9 mouse cellular contexts compared by ENCODE assay signal in the genomic region with DNA sequence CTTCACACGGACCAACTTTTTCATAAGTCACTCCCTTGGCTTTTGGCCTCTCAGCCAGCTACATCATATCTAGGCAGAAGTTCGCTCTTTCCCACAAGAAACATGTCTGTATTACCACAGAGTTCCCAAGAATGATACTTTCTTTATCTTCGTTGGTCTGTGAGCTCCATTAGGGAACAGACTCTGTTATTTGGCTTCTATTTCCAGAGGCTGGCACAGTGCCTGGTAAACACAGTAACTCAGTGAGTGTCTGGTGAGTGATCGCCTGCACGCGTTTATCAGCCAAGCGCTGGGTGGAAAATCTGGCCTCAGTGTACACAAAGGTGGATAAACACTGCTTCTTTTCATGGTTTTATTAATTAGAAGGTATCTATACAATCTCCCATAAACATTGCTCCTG. TPM values are rescaled to one million over a fixed set of nuclear protein-coding genes. Genes with fewer than 3 reads are reported as not detected.
DNase-seq lines count a peak whose midpoint lies in the region; ATAC-seq lines count a peak whose summit lies in the region.
"Had no signal": no experiment of that assay in that cellular context is flagged by ENCODE, and none has a peak within 500 bp of the region (broad histone marks: within the 10 kb centered on the region; RNA-seq: fewer than 3 reads in every experiment).

No protein-coding gene starts in this region.

- H3K36me3 ChIP-seq in midbrain, embryonic 12.5 days, result no peaks in the 10 kb centered on the region; the same call in 1 of the 2 replicates
- no peaks in the 10 kb centered on the region for H3K36me3 ChIP-seq in midbrain, embryonic 10.5 days
- no peaks in the 10 kb centered on the region for H3K36me3 ChIP-seq in heart, embryonic 15.5 days
- H3K36me3 ChIP-seq in midbrain, embryonic 16.5 days (ENCODE audit: control insufficient read depth, insufficient read depth, low read length), result peaks cover 2% of the 10 kb centered on the region; the same call in 1 of the 2 replicates

- H3K27me3 ChIP-seq in midbrain, embryonic 12.5 days, result no peaks in the 10 kb centered on the region
- no peaks in the 10 kb centered on the region for H3K27me3 ChIP-seq in midbrain, embryonic 10.5 days (ENCODE audit: low read depth, poor library complexity, severe bottlenecking)
- H3K27me3 ChIP-seq in heart, embryonic 15.5 days, result no peaks in the 10 kb centered on the region
- H3K27me3 ChIP-seq in midbrain, embryonic 16.5 days (ENCODE audit: control insufficient read depth, insufficient read depth, low read depth, low read length), result no peaks in the 10 kb centered on the region
- H3K27me3 ChIP-seq: Patski had no signal

- H3K9me3 ChIP-seq in midbrain, embryonic 12.5 days, result no peaks in the 10 kb centered on the region
- no peaks in the 10 kb centered on the region for H3K9me3 ChIP-seq in midbrain, embryonic 10.5 days (replicated peaks)
- no peaks in the 10 kb centered on the region for H3K9me3 ChIP-seq in heart, embryonic 15.5 days (replicated peaks)
- H3K9me3 ChIP-seq in midbrain, embryonic 16.5 days (replicated peaks; ENCODE audit: control insufficient read depth, low read length, poor library complexity, severe bottlenecking), result no peaks in the 10 kb centered on the region

- H3K4me3 ChIP-seq in midbrain, embryonic 12.5 days, result no peak overlapping the region
- no peak overlapping the region for H3K4me3 ChIP-seq in midbrain, embryonic 10.5 days
- H3K4me3 ChIP-seq in heart, embryonic 15.5 days, result peak overlapping the region; percentile 26
- no peak overlapping the region for H3K4me3 ChIP-seq in midbrain, embryonic 16.5 days (ENCODE audit: low read depth, low read length)

- H3K4me1 ChIP-seq in midbrain, embryonic 12.5 days, result peaks cover 54% of the 10 kb centered on the region
- peaks cover 57% of the 10 kb centered on the region for H3K4me1 ChIP-seq in midbrain, embryonic 10.5 days
- peaks cover 56% of the 10 kb centered on the region for H3K4me1 ChIP-seq in heart, embryonic 15.5 days (replicated peaks)
- peaks cover 47% of the 10 kb centered on the region for H3K4me1 ChIP-seq in midbrain, embryonic 16.5 days (ENCODE audit: control insufficient read depth, insufficient read depth, low read length)

- ATAC-seq in midbrain, embryonic 12.5 days (ENCODE audit: low FRiP score, low read depth), result no peak
- peak; percentile 20; the same call in 1 of the 2 replicates for ATAC-seq in heart, embryonic 15.5 days (replicated peaks; ENCODE audit: insufficient number of reproducible peaks, insufficient read depth, low FRiP score, low read depth)
- ATAC-seq in midbrain, embryonic 16.5 days, result no peak
- ATAC-seq: Patski had no signal

- no peak for DNase-seq in midbrain, embryonic 10.5 days (ENCODE audit: low spot score)
- peak; percentile 84 to 94 for DNase-seq in cerebellum, postnatal 25 days
- peak; percentile 55 for DNase-seq in layer of hippocampus, adult 9-10 months (ENCODE audit: low spot score)
- DNase-seq in B cell, adult 2 months, result no peak
- no peak for DNase-seq in thymus, postnatal 10 days (ENCODE audit: low spot score in 2 of 2)

- H3K9ac ChIP-seq in midbrain, embryonic 12.5 days (replicated peaks), result no peak overlapping the region
- H3K9ac ChIP-seq in heart, embryonic 15.5 days, result peak overlapping the region; percentile 34; the same call in 1 of the 2 replicates
- peak overlapping the region; percentile 39; the same call in 1 of the 2 replicates for H3K9ac ChIP-seq in midbrain, embryonic 16.5 days (ENCODE audit: low read depth, low read length)

- H3K27ac ChIP-seq in midbrain, embryonic 12.5 days (replicated peaks), result no peak overlapping the region
- H3K27ac ChIP-seq in midbrain, embryonic 10.5 days (replicated peaks), result no peak overlapping the region
- H3K27ac ChIP-seq in heart, embryonic 15.5 days, result peak overlapping the region; percentile 95
- peak overlapping the region; percentile 23; the same call in 1 of the 2 replicates for H3K27ac ChIP-seq in midbrain, embryonic 16.5 days (ENCODE audit: low read length)

- H3K4me2 ChIP-seq in midbrain, embryonic 12.5 days (replicated peaks), result 0 out of 2 replicates have a peak overlapping the region, but pooled peaks have one; percentile 19
- H3K4me2 ChIP-seq in heart, embryonic 15.5 days, result peak overlapping the region; percentile 63
- H3K4me2 ChIP-seq in midbrain, embryonic 16.5 days (ENCODE audit: low read length), result peak overlapping the region; percentile 27

- 80% methylated on average over 7 of the region's 7 CpGs for WGBS in midbrain, embryonic 12.5 days
- 87% methylated on average over 7 of the region's 7 CpGs for WGBS in midbrain, embryonic 10.5 days
- 14% methylated on average over 7 of the region's 7 CpGs for WGBS in heart, embryonic 15.5 days
- WGBS in midbrain, embryonic 16.5 days, result 50% methylated on average over 7 of the region's 7 CpGs

RNA-seq across cellular contexts. Expression of a gene that starts 15.9 kb away (rescaled TPM):
- 28.5 and 32.0 TPM in 2 replicates for polyA plus RNA-seq in midbrain, embryonic 12.5 days (2016; fragmentation: Nextera tagmentation; extraction: Ambion mirVana)
- polyA plus RNA-seq in midbrain, embryonic 10.5 days (2016; fragmentation: Nextera tagmentation; extraction: Ambion mirVana), result 20.6 and 21.8 TPM in 2 replicates
- polyA plus RNA-seq in heart, embryonic 15.5 days (2015; fragmentation: Nextera tagmentation; extraction: Ambion mirVana), result 9.1 and 9.2 TPM in 2 replicates
- 37.8 and 41.0 TPM in 2 replicates for polyA plus RNA-seq in midbrain, embryonic 16.5 days (2015; fragmentation: Nextera tagmentation; extraction: Ambion mirVana)

RNA-seq across cellular contexts. Expression of a gene that starts 22.9 kb away (rescaled TPM):
- polyA plus RNA-seq in midbrain, embryonic 12.5 days (2016; fragmentation: Nextera tagmentation; extraction: Ambion mirVana), result 0.42 and 0.56 TPM in 2 replicates
- polyA plus RNA-seq in midbrain, embryonic 10.5 days (2016; fragmentation: Nextera tagmentation; extraction: Ambion mirVana), result 1.4 TPM in 2 replicates
- polyA plus RNA-seq in heart, embryonic 15.5 days (2015; fragmentation: Nextera tagmentation; extraction: Ambion mirVana), result 8.7 and 9.2 TPM in 2 replicates
- polyA plus RNA-seq in midbrain, embryonic 16.5 days (2015; fragmentation: Nextera tagmentation; extraction: Ambion mirVana), result 1.2 and 2.5 TPM in 2 replicates

RNA-seq across cellular contexts. Expression of a gene that starts 27.7 kb away (rescaled TPM):
- polyA plus RNA-seq in midbrain, embryonic 12.5 days (2016; fragmentation: Nextera tagmentation; extraction: Ambion mirVana), result 6.0 and 7.5 TPM in 2 replicates
- 3.6 and 5.9 TPM in 2 replicates for polyA plus RNA-seq in midbrain, embryonic 10.5 days (2016; fragmentation: Nextera tagmentation; extraction: Ambion mirVana)
- polyA plus RNA-seq in heart, embryonic 15.5 days (2015; fragmentation: Nextera tagmentation; extraction: Ambion mirVana), result 978 and 1,330 TPM in 2 replicates
- 8.1 and 9.1 TPM in 2 replicates for polyA plus RNA-seq in midbrain, embryonic 16.5 days (2015; fragmentation: Nextera tagmentation; extraction: Ambion mirVana)

RNA-seq across cellular contexts. Expression of a gene that starts 28.7 kb away (rescaled TPM):
- polyA plus RNA-seq in midbrain, embryonic 12.5 days (2016; fragmentation: Nextera tagmentation; extraction: Ambion mirVana), result 0.48 TPM in 1 of 2 replicates, not detected in the other
- polyA plus RNA-seq in midbrain, embryonic 10.5 days (2016; fragmentation: Nextera tagmentation; extraction: Ambion mirVana), result 0.33 and 0.60 TPM in 2 replicates
- 236 and 268 TPM in 2 replicates for polyA plus RNA-seq in heart, embryonic 15.5 days (2015; fragmentation: Nextera tagmentation; extraction: Ambion mirVana)
- polyA plus RNA-seq in midbrain, embryonic 16.5 days (2015; fragmentation: Nextera tagmentation; extraction: Ambion mirVana), result 0.84 and 0.91 TPM in 2 replicates

RNA-seq across cellular contexts. Expression of a gene that starts 44.6 kb away (rescaled TPM):
- polyA plus RNA-seq in midbrain, embryonic 12.5 days (2016; fragmentation: Nextera tagmentation; extraction: Ambion mirVana), result 11.7 and 12.5 TPM in 2 replicates
- polyA plus RNA-seq in midbrain, embryonic 10.5 days (2016; fragmentation: Nextera tagmentation; extraction: Ambion mirVana), result 12.1 and 12.8 TPM in 2 replicates
- 7.6 and 10.2 TPM in 2 replicates for polyA plus RNA-seq in heart, embryonic 15.5 days (2015; fragmentation: Nextera tagmentation; extraction: Ambion mirVana)
- 10.7 and 11.7 TPM in 2 replicates for polyA plus RNA-seq in midbrain, embryonic 16.5 days (2015; fragmentation: Nextera tagmentation; extraction: Ambion mirVana)

Comparison
In these comparisons a context has a peak if more than half of its experiments do, and no peak if none do; other contexts are left out.
1. H3K27ac ChIP-seq: peak in heart, embryonic 15.5 days (single experiment) and midbrain, embryonic 16.5 days (single experiment); none in midbrain, embryonic 12.5 days (single experiment) and midbrain, embryonic 10.5 days (single experiment).
2. DNase-seq: peak in cerebellum, postnatal 25 days (2 of 2) and layer of hippocampus, adult 9-10 months (single experiment); none in midbrain, embryonic 10.5 days (single experiment), B cell, adult 2 months (0 of 2) and thymus, postnatal 10 days (0 of 2).
3. RNA of a gene that starts 27.7 kb away (polyA plus RNA-seq): 978 to 1,330 TPM in heart, embryonic 15.5 days; 8.1 to 9.1 TPM in midbrain, embryonic 16.5 days, 6.0 to 7.5 TPM in midbrain, embryonic 12.5 days and 3.6 to 5.9 TPM in midbrain, embryonic 10.5 days; every median in the first group is over 10 times any median in the second.
4. Peak in every context shown above with its lines, with median percentiles within 50 percentile points of each other: H3K4me2 ChIP-seq.